Mouse (Mus musculus) ovary, postnatal 10 days (tissue): ENCODE data around the gene Gm4724.
"Not testable (repeated sequence)": the region's sequence is repeated elsewhere in the genome, so short reads cannot be mapped to it uniquely, and the experiment has no call there.

Source experiments
- DNase-seq: peaks from one replicate; pipeline ENCODE4 v3.0.0; 2022; ENCODE audit warnings: low spot score

Gene Gm4724

GRCm38 (mm10) chr2:175435707-175436106 lies at the start of gene Gm4724:
Gene Gm4724 (minus strand): TSS chr2:175435807.
- DNase-seq = not testable (repeated sequence)

- not testable (repeated sequence) for DNase-seq
Observed at GRCm38 (mm10) chr2:175469685-175470084, 34.1 kb upstream of the Gm4724 start, which contains the start of gene Zfp965. Gene Zfp965 (plus strand): TSS chr2:175469985.
